Mouse (Mus musculus) mouse trophoblast stem cell (cell line): ENCODE measurements around the gene Bmp15.

Experiments used
- in situ Hi-C, 2 experiments: fragments of 300-500 bp; cut with MseI, MboI; formaldehyde crosslinking; loops; 2 replicates in 1 of 2; 3 replicates in 1 of 2; pipeline ENCODE4 v1.15.1; 2025

Bmp15 gene

DNA sequence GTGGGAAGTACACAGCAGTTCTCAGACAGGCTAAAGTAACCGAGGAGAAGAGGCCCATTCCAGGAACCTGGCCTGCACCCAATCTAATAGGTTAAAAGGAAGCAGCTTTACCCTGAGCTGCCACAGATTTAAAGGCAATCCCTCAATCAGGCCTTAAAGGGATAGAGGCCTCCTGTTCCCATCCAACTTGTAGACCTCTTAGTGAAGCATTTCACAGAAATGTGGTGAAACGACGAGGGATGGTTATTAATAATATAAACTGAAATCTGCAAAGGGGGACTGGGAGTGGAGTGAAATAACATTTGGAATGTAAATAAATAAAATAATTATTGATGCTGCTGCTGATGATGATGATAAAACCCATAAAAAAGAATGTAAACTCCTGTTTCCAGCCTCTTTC lies at the start of gene Bmp15:
Gene Bmp15 (minus strand): TSS at position 101 of the 400 bp plus-strand sequence.
- in situ Hi-C loops: no loop called here

- in situ Hi-C loops: no loop called here
These were observed 48.3 kb upstream of the Bmp15 start for GRCm38 (mm10) chrX:6368822-6369221.

DNA sequence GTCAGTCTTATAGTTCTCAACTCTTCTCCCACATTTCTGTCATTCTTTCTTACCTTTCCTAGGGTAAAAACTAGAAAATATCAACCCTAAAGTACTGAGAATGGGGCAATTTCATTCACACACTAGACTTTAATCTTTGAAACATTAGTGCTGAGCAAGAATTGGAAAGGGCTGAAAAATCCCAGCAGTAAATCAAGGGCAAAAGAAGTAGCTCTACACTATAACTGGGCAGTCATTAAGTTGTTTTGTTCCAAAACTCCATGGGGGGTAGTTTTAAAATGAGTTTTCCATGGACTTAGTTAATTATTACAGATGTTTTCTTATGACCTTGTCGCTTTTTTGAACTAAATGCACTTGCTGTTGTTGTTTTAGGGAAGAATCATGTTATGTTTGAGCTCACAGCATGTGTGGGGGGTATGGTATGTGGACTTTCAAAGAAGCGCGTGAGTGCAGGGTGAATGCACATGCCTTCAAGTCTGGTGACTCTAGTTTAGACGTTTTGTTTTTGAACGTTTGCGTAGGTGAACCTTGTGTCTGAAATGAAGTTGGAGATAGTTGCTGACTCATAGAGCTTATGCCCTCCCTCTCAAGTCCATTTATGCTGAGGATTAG lies 37.1 kb upstream of the Bmp15 start:
- in situ Hi-C loops: no loop called here

- in situ Hi-C loops: no loop called here
These were observed 36.4 kb upstream of the Bmp15 start for GRCm38 (mm10) chrX:6356876-6357275.

GRCm38 (mm10) chrX:6345273-6345959 lies 24.9 kb upstream of the Bmp15 start:
- in situ Hi-C loops: no loop called here

DNA sequence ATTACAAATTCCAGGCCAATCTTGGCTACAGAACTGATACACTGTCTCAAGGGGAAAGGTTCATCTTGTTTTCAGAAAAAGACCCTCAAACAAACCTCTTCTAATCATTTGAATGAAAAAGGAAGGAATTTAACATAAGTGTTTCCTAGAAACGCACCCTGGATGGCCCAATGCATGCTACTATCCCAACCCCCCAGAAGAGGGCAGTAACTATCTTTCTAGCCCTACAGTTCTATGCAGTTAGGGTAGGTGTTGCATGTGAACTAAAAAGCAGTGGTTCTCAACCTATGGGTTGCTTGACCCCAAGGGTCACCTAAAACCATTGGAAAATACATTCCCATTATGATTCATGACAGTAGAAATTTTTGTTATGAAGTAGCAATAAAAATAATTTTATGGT lies 3.5 kb upstream of the Bmp15 start:
- in situ Hi-C loops: no loop called here

DNA sequence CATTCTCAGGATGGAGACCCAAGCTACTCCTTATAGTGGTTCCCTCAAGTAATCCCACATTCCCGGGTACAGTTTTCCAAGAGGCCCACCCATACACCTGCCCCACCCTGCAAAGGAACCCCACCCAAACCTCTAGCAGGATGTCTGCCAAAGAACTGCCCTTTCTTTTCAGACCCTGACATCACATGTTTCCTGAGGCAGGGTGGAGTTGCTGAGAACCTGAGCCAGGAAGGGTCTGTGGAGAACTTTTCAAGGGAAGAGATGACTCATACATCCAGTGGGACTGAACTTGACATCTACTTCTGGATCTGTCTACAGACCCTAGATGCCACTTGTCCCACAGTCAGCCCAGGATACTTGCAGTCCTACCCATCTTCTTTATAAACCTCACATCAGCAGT lies 2.8 kb downstream of the Bmp15 start:
- in situ Hi-C loops: no loop called here
